ENCODE assay signal across 9 mouse cellular contexts in the genomic region with DNA sequence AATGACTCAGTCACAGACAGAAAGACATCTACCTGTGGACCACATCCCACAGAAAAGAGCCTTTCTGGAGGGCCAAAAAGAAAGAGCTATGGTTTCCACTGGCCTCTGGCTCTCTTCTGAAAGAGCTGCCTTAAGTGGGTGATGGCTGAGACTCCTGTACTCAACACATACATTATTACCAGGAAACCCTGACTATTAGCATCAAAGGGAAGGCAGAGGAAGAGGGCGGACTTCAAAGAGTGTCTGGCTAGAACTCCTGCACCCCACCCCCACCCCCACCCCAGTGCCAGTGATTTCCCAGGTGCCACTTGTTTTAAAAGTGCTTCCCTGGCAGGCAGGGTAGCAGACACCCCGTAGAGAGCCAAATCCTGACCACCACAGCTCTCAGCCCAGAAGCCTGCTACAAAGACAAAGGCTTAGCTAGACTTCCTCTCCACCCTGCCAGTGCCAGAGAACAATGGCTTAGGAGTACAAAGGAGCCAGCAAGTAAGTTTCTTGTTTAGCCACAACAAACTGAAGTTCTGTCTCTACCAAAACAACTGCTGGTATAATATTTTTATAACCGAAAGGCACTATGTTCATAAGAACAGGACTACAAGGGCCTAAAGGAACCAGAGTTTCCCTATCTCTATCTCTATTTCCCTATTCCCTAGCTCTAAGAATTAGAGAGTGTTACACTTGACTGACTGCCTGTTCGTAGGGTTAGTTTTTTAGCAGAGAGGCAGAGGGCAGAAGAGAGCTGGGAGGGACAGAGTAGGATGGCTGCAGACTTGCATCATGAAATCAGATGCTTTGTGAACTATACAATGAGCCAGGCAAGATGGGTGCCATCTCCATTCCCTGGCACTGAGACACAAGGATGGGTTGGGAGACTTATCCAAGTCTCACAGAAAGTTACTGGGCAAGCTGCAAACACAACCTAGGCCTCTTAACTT. TPM values are rescaled to one million over a fixed set of nuclear protein-coding genes. Genes with fewer than 3 reads are reported as not detected.
DNase-seq lines count a peak whose midpoint lies in the region; ATAC-seq and TF ChIP-seq lines count a peak whose summit lies in the region.
"Had no signal": no experiment of that assay in that cellular context is flagged by ENCODE, and none has a peak within 500 bp of the region (broad histone marks: within the 10 kb centered on the region; RNA-seq: fewer than 3 reads in every experiment).

No protein-coding gene starts in this region.

- TF ChIP-seq POLR2A in cortical plate, adult 2 months (IDR thresholded peaks at IDR 0.05; ENCODE audit: extremely low read depth, insufficient read depth, low read length), result no peak

- H3K9me3 ChIP-seq in hindbrain, embryonic 15.5 days, result no peaks in the 10 kb centered on the region
- H3K9me3 ChIP-seq in stomach, embryonic 16.5 days (replicated peaks; ENCODE audit: control insufficient read depth, low read length), result no peaks in the 10 kb centered on the region

- H3K4me3 ChIP-seq in layer of hippocampus, adult 2 months, result no peak overlapping the region
- no peak overlapping the region for H3K4me3 ChIP-seq in cortical plate, adult 2 months (ENCODE audit: insufficient read depth, low read length)
- no peak overlapping the region for H3K4me3 ChIP-seq in hindbrain, embryonic 15.5 days
- no peak overlapping the region for H3K4me3 ChIP-seq in stomach, embryonic 16.5 days (replicated peaks; ENCODE audit: low read length)

- no peak for ATAC-seq in hindbrain, embryonic 15.5 days (ENCODE audit: low FRiP score, low read depth)
- no peak for ATAC-seq in stomach, embryonic 16.5 days (ENCODE audit: insufficient read depth, low FRiP score)

- no peaks in the 10 kb centered on the region for H3K27me3 ChIP-seq in hindbrain, embryonic 15.5 days
- no peaks in the 10 kb centered on the region for H3K27me3 ChIP-seq in stomach, embryonic 16.5 days (ENCODE audit: control insufficient read depth, insufficient read depth, low read length)

- DNase-seq in layer of hippocampus, adult 2 months (ENCODE audit: low spot score in 2 of 2), result no peak
- DNase-seq in layer of hippocampus, adult 8-10 months (ENCODE audit: low spot score in 2 of 2), result no peak
- no peak for DNase-seq in gastrocnemius, postnatal 10 days
- no peak for DNase-seq in B cell, adult 2 months
- no peak for DNase-seq in c-Kit-positive CD71-positive TER-119-positive erythroid progenitor cells, embryonic 14.5 days (ENCODE audit: low spot score)

- H3K27ac ChIP-seq in layer of hippocampus, adult 2 months, result peak overlapping the region; percentile 70
- H3K27ac ChIP-seq in cortical plate, adult 2 months (ENCODE audit: insufficient read depth, low read length), result 0 out of 2 replicates have a peak overlapping the region, but pooled peaks have one; percentile 30
- peak overlapping the region; percentile 50 for H3K27ac ChIP-seq in hindbrain, embryonic 15.5 days (replicated peaks)
- H3K27ac ChIP-seq in stomach, embryonic 16.5 days (ENCODE audit: low read length), result peak overlapping the region; percentile 19; the same call in 1 of the 2 replicates

- peak; percentile 54 for TF ChIP-seq CTCF in layer of hippocampus, adult 2 months (conservative IDR thresholded peaks at IDR 0.05)
- TF ChIP-seq CTCF in cortical plate, adult 2 months (IDR thresholded peaks at IDR 0.05; ENCODE audit: extremely low read depth, insufficient read depth, low read length), result no peak

- H3K9ac ChIP-seq in hindbrain, embryonic 15.5 days, result no peak overlapping the region
- no peak overlapping the region for H3K9ac ChIP-seq in stomach, embryonic 16.5 days (ENCODE audit: low read length)

- WGBS in hindbrain, embryonic 15.5 days, result 23% methylated on average over 4 of the region's 4 CpGs
- WGBS in stomach, embryonic 16.5 days, result 71% methylated on average over 4 of the region's 4 CpGs

- peaks cover 40% of the 10 kb centered on the region for H3K36me3 ChIP-seq in hindbrain, embryonic 15.5 days
- H3K36me3 ChIP-seq in stomach, embryonic 16.5 days (ENCODE audit: control insufficient read depth, insufficient read depth, low read length), result peaks cover 9% of the 10 kb centered on the region; the same call in 1 of the 2 replicates

- H3K4me1 ChIP-seq in cortical plate, adult 2 months (ENCODE audit: control insufficient read depth, insufficient read depth, low read length), result peaks cover 3% of the 10 kb centered on the region
- H3K4me1 ChIP-seq in hindbrain, embryonic 15.5 days (replicated peaks), result peaks cover 14% of the 10 kb centered on the region
- no peaks in the 10 kb centered on the region; the same call in 1 of the 2 replicates for H3K4me1 ChIP-seq in stomach, embryonic 16.5 days (ENCODE audit: control insufficient read depth, insufficient read depth, low read length)

- no peak overlapping the region for H3K4me2 ChIP-seq in hindbrain, embryonic 15.5 days
- H3K4me2 ChIP-seq in stomach, embryonic 16.5 days (ENCODE audit: low read depth, low read length), result no peak overlapping the region

RNA-seq across cellular contexts. Expression of a gene that starts 29.3 kb away (rescaled TPM):
- 10 to 100 TPM; 67.6 to 75.5 TPM for total RNA-seq in layer of hippocampus, adult 2 months (2021)
- 10 to 100 TPM; 54.8 to 74.2 (median 64.4) TPM for total RNA-seq in layer of hippocampus, adult 8-10 months (2022)
- polyA plus RNA-seq in cortical plate, adult 2 months (2012; rRNA removed), result 32.7 and 36.3 TPM in 2 replicates
- 58.2 and 58.4 TPM in 2 replicates for polyA plus RNA-seq in hindbrain, embryonic 15.5 days (2015; fragmentation: Nextera tagmentation; extraction: Ambion mirVana)
- 40.6 and 42.3 TPM in 2 replicates for polyA plus RNA-seq in stomach, embryonic 16.5 days (2015; fragmentation: Nextera tagmentation; extraction: Ambion mirVana)
- total RNA-seq in gastrocnemius, postnatal 10 days (2021), result 10 to 100 TPM; 21.0 to 32.2 TPM

RNA-seq across cellular contexts. Expression of a gene that starts 32.8 kb away (rescaled TPM):
- not detected for total RNA-seq in layer of hippocampus, adult 2 months (2021)
- not detected for total RNA-seq in layer of hippocampus, adult 8-10 months (2022)
- polyA plus RNA-seq in cortical plate, adult 2 months (2012; rRNA removed), result 0.08 TPM in 1 of 2 replicates, not detected in the other
- 0.12 and 0.16 TPM in 2 replicates for polyA plus RNA-seq in hindbrain, embryonic 15.5 days (2015; fragmentation: Nextera tagmentation; extraction: Ambion mirVana)
- 5.2 and 6.5 TPM in 2 replicates for polyA plus RNA-seq in stomach, embryonic 16.5 days (2015; fragmentation: Nextera tagmentation; extraction: Ambion mirVana)
- total RNA-seq in gastrocnemius, postnatal 10 days (2021), result under 1 TPM in 1 of 2 experiments, not detected in 1; 0.16 TPM
- total RNA-seq: layer of hippocampus, postnatal 10 days had no signal

Comparison
In these comparisons a context has a peak if more than half of its experiments do, and no peak if none do; other contexts are left out.
1. H3K27ac ChIP-seq: peak in every context shown above with its lines; median percentile 70 in layer of hippocampus, adult 2 months; 50 in hindbrain, embryonic 15.5 days; 30 in cortical plate, adult 2 months; 19 in stomach, embryonic 16.5 days.